Mouse (Mus musculus) intestine, embryonic 16.5 days (tissue): ENCODE results near the gene Zfp790. TPM values are rescaled to one million over a fixed set of nuclear protein-coding genes. Genes with fewer than 3 reads are reported as not detected.

Experiments
- ATAC-seq: fragments of 200-750 bp; cut with Nextera tagmentation; 2 replicates; pipeline ENCODE4 v1.8.0; 2017; ENCODE audit warnings: moderate TSS enrichment, moderate library complexity
- H3K27ac ChIP-seq: fragments of 300-500 bp; sonication (generic); 2 replicates; pipeline ENCODE4 v1.5.1; 2014; ENCODE audit warnings: mild to moderate bottlenecking, low read length
- H3K27me3 ChIP-seq: fragments of 300-500 bp; sonication (generic); replicated peaks from 2 replicates; pipeline ENCODE4 v1.6.1; 2014; ENCODE audit warnings: low read length, control low read depth, mixed read lengths; ENCODE audit not compliant: control insufficient read depth, insufficient read depth
- H3K36me3 ChIP-seq: fragments of 300-500 bp; sonication (generic); 2 replicates; pipeline ENCODE4 v1.6.1; 2014; ENCODE audit warnings: low read length, control low read depth; ENCODE audit not compliant: control insufficient read depth, insufficient read depth
- H3K4me1 ChIP-seq: fragments of 300-500 bp; sonication (generic); 2 replicates; pipeline ENCODE4 v1.6.1; 2014; ENCODE audit warnings: low read length, control low read depth, mixed read lengths; ENCODE audit not compliant: control insufficient read depth, insufficient read depth
- H3K4me2 ChIP-seq: fragments of 300-500 bp; sonication (generic); 2 replicates; pipeline ENCODE4 v1.6.1; 2014; ENCODE audit warnings: low read depth, low read length, control low read depth
- H3K4me3 ChIP-seq: fragments of 300-500 bp; sonication (generic); 2 replicates; pipeline ENCODE4 v1.5.1; 2014; ENCODE audit warnings: mild to moderate bottlenecking, low read length
- H3K9ac ChIP-seq: fragments of 300-500 bp; sonication (generic); 2 replicates; pipeline ENCODE4 v1.6.1; 2014; ENCODE audit warnings: low read depth, low read length
- H3K9me3 ChIP-seq: fragments of 300-500 bp; sonication (generic); 2 replicates; pipeline ENCODE4 v1.6.1; 2016; ENCODE audit warnings: low read length, control low read depth; ENCODE audit not compliant: control insufficient read depth
- WGBS: fragments of 180-500 bp; shearing (Covaris S2); extraction: QIAGEN DNeasy Blood & Tissue Kit; methylation state at CpG from one replicate; pipeline ENCODE4 v1.1.7; 2014; 5-methylcytosine and 5-hydroxymethylcytosine counted together
- polyA plus RNA-seq: library from polyadenylated mRNA; unstranded; fragments of >200 nt; fragmentation: Nextera tagmentation; extraction: Ambion mirVana; gene quantifications from 2 replicates; pipeline ENCODE4 v1.2.1, GENCODE M21; 2015

Gene Zfp790
- 10.0 and 11.1 TPM in 2 replicates for polyA plus RNA-seq

DNA sequence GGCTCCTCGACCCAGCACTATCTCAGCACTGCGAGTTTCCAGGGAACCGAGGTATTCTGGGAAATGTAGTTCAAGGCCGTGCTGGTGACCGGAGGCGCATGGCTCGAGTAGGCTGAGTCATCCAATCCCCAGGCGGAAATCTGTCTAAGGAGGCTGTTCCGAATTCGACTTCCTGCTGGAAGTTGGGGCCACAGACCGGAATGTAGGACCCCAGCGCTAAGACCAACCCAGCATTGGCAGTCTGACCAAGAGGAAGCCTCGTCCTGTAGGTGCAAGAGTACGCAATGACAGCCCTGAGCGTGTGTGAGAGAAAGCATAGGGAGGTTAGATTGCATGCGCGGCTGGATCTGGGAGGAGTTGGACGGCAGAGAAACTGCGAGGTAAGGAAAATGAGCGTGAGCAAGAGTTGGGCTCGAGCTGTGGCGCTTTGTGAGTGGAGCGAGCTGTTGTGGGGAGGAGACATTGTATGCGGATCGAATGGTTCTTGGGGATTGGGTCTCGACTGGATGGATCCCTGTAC, at the start of gene Zfp790:
Gene Zfp790 (plus strand): TSS at position 205 of the 520 bp plus-strand sequence.
- under 1% methylated on average over 26 of the region's 26 CpGs for WGBS
- Histone ChIP-seq H3K4me3 (peak within 1 kb of the TSS; percentile 61), H3K4me1 (peaks cover 15% of the 10 kb centered on the region), H3K9ac (peak within 1 kb of the TSS; percentile 68), H3K27ac (peak within 1 kb of the TSS; percentile 82), H3K27me3 (no peaks in the 10 kb centered on the region), H3K9me3 (no peaks in the 10 kb centered on the region), H3K4me2 (peak within 1 kb of the TSS; percentile 71), H3K36me3 (no peaks in the 10 kb centered on the region)
- ATAC-seq = peak; percentile 98

DNA sequence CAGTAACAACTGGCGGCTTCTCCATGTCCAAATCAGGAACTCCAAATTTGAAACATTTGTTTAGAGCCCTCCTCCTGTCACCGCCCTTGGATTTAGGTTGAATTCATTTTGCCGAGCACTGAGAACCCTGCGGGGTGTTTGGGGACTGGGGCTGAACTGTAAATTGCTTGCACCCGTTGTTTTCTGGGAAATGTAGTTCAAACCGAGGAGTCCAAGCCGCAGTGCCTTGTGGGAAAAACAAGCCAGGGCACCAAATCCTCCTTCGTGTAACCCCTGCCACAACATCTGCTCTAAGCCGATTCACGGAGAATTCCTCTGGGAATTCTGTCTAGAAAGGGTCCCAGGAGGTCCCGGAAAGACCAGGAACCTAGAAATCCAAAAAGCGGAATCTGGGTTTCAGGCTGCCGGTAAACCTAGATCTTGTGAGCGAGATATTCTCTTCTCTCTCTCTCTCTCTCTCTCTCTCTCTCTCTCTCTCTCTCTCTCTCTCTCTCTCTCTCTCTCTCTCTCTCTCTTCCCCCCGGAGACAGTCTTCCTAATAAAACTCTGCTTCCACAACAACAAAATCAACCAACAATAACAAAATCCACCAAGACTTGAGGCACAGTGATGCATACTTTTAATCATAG, 48.7 kb upstream of the Zfp790 start:
- peak overlapping the region; percentile 68 for H3K9ac ChIP-seq
- no peaks in the 10 kb centered on the region for H3K27me3 ChIP-seq
- under 1% methylated on average over 15 of the region's 15 CpGs for WGBS
- H3K9me3 ChIP-seq = no peaks in the 10 kb centered on the region
- peak overlapping the region; percentile 83 for H3K4me2 ChIP-seq
- peak; percentile 55 for ATAC-seq
- H3K27ac ChIP-seq = peak overlapping the region; percentile 69
- H3K4me3 ChIP-seq = peak overlapping the region; percentile 76
- no peaks in the 10 kb centered on the region for H3K4me1 ChIP-seq
- H3K36me3 ChIP-seq = peaks cover 2% of the 10 kb centered on the region

DNA sequence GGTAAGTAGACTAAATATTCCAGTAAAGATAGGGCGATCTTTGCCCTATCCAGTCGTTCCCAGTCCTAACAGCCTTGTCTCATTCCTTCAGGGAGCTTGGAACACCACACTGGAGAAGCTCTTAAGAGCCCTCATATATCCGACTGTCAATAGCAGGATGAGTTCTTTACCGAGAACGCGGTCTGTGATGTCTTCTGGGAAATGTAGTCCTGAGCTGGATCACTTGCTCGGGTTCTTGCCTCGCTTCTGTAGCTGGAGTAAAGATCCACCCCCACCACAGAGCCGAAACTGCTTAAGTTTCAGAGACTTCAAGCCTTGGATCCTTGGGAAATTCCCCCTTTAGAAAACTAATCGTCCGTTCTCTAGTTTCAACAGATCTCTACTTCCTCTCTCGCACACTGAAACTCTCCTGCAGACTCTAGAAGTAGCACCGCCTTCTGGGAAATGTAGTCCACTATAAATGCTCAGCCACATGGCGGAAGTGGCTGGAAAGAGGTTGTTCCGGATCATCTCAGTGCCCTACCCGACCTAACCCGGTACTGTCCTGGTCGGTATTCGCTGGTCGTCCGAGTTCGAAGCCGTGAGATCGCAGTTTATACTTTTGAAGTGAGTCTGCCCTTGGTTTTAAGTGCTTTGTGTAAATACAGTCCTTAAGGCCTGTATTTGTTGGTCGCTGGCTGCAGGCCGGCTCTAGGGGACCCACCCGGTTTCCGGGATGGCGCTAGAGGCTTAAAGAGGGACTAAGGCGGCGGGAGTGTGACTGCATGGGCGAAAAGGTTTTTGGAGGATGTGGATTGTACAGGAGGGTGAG, 47.6 kb upstream of the Zfp790 start, which contains the start of gene Zfp84:
Gene Zfp84 (plus strand): TSS at position 463 of the 811 bp plus-strand sequence.
- Histone ChIP-seq H3K9me3 (no peaks in the 10 kb centered on the region), H3K4me2 (peak within 1 kb of the TSS; percentile 83), H3K27ac (peak within 1 kb of the TSS; percentile 94), H3K36me3 (peaks cover 5% of the 10 kb centered on the region), H3K27me3 (no peaks in the 10 kb centered on the region), H3K4me3 (peak within 1 kb of the TSS; percentile 76), H3K9ac (peak within 1 kb of the TSS; percentile 80), H3K4me1 (no peaks in the 10 kb centered on the region)
- 0% methylated on average over 32 of the region's 32 CpGs for WGBS
- peak; percentile 98 for ATAC-seq

DNA sequence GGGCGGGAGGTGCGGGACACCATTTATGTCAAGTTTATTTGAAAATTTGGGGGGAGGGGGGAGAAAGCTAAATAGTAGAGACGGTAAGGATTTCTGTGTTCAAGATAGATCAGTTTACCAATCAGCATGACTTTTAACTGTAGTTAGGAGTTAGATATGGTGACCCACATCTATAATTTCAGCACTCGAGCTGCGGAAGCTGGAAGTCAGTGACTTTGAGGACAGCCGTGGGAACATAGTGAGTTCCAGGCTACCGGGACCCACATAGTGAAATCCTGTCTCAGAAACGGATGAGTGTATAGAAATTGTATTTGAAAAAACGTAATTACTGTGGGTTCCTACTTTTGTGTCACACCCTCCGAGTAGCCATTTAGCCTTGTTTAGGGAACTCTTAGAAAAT, 46.9 kb upstream of the Zfp790 start:
- Histone ChIP-seq H3K27ac (peak overlapping the region; percentile 94), H3K36me3 (peaks cover 6% of the 10 kb centered on the region), H3K27me3 (no peaks in the 10 kb centered on the region), H3K4me3 (peak overlapping the region; percentile 76), H3K9ac (peak overlapping the region; percentile 80), H3K9me3 (no peaks in the 10 kb centered on the region), H3K4me2 (peak overlapping the region; percentile 64), H3K4me1 (no peaks in the 10 kb centered on the region)
- 4% methylated on average over 10 of the region's 10 CpGs for WGBS
- no peak for ATAC-seq

DNA sequence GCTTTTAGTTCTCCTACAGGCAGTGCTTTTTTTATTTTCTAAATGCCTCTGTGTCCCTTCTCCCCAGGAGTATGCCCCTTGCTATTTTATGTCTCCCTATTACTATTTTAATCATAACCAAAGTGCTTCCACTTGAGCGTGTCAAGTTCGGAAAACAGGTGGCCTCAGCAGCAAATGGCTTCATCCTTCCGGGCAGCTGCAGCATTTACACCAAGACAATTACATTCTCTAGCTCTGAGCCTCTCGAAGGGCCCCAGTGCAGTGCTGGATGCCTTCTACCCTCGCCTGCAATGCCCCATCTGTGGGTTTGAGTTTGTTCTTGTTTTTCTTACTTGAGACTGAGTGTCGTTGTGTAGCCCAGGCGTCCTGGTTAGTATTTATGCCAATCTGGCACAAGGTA, 42.4 kb upstream of the Zfp790 start:
- no peaks in the 10 kb centered on the region for H3K9me3 ChIP-seq
- H3K4me1 ChIP-seq = no peaks in the 10 kb centered on the region
- no peak overlapping the region for H3K4me2 ChIP-seq
- no peak overlapping the region for H3K9ac ChIP-seq
- no peak for ATAC-seq
- 87% methylated on average over 7 of the region's 7 CpGs for WGBS
- H3K36me3 ChIP-seq = peaks cover 30% of the 10 kb centered on the region
- no peaks in the 10 kb centered on the region for H3K27me3 ChIP-seq
- no peak overlapping the region for H3K27ac ChIP-seq
- no peak overlapping the region for H3K4me3 ChIP-seq

DNA sequence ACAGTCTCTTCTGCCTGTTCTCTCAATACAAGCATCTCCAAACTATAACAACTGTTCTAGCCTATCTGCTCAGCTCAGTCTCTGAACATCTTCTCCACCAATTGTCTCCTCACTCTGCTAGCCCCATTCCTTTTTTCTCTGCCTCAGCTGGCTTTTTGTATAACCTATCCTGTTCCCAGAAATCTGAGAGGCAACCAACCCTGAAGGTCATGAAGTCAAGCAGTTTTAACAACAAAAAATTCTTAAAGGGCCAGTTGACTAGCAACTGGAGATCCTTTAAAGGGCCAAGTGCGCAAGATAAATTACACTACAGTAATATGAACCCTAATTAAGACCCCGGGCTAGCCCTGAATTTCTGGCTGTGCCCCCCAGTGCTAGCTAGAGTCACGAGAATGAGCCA, 41.5 kb upstream of the Zfp790 start:
- no peak for ATAC-seq
- H3K4me1 ChIP-seq = no peaks in the 10 kb centered on the region
- no peak overlapping the region for H3K9ac ChIP-seq
- H3K9me3 ChIP-seq = no peaks in the 10 kb centered on the region
- H3K36me3 ChIP-seq = peaks cover 35% of the 10 kb centered on the region
- no peak overlapping the region for H3K4me2 ChIP-seq
- no peaks in the 10 kb centered on the region for H3K27me3 ChIP-seq
- WGBS = 87% methylated on average over 3 of the region's 3 CpGs
- H3K4me3 ChIP-seq = no peak overlapping the region
- H3K27ac ChIP-seq = no peak overlapping the region

DNA sequence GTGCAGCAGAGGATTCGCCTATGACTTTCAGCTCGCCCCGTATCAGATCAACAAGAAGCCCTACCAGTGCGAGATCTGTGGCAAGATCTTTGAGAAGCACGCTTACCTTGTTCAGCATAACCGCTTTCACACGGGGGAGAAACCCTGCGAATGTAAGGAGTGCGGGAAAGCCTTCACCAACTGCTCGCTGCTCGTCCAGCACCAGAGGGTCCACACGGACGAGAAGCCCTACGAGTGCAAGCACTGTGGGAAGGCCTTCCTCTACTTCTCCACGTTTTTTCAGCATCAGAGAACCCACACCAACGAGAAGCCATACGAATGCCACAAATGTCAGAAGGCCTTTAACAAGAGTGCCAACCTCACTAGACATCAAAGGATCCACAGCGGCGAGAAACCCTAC, 39.3 kb upstream of the Zfp790 start:
- no peak overlapping the region for H3K27ac ChIP-seq
- no peaks in the 10 kb centered on the region for H3K9me3 ChIP-seq
- H3K4me3 ChIP-seq = no peak overlapping the region
- H3K36me3 ChIP-seq = peaks cover 32% of the 10 kb centered on the region
- H3K4me2 ChIP-seq = no peak overlapping the region
- H3K9ac ChIP-seq = no peak overlapping the region
- no peak for ATAC-seq
- 97% methylated on average over 19 of the region's 19 CpGs for WGBS
- no peaks in the 10 kb centered on the region for H3K4me1 ChIP-seq
- no peaks in the 10 kb centered on the region for H3K27me3 ChIP-seq

DNA sequence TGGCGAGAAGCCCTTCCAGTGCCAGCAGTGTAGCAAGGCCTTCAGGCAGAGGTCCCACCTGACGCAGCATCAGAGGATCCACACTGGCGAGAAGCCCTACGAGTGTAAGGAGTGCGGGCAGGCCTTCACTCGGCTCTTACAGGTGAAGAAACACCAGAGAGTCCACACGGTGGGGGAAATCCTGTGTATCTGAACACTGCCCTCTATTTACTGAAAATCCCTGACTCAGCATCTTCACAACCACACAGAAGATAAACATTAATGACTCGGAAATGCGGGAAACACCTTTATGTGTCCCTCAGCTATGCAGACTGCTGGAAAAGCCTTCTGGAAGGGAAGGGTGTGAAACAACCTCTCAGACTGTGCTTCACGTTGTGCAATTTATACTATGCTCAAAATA, 38.5 kb upstream of the Zfp790 start:
- H3K27ac ChIP-seq = no peak overlapping the region
- no peaks in the 10 kb centered on the region for H3K9me3 ChIP-seq
- 95% methylated on average over 10 of the region's 10 CpGs for WGBS
- H3K4me2 ChIP-seq = no peak overlapping the region
- H3K27me3 ChIP-seq = no peaks in the 10 kb centered on the region
- H3K4me1 ChIP-seq = no peaks in the 10 kb centered on the region
- H3K4me3 ChIP-seq = no peak overlapping the region
- peaks cover 32% of the 10 kb centered on the region for H3K36me3 ChIP-seq
- no peak overlapping the region for H3K9ac ChIP-seq
- no peak for ATAC-seq

DNA sequence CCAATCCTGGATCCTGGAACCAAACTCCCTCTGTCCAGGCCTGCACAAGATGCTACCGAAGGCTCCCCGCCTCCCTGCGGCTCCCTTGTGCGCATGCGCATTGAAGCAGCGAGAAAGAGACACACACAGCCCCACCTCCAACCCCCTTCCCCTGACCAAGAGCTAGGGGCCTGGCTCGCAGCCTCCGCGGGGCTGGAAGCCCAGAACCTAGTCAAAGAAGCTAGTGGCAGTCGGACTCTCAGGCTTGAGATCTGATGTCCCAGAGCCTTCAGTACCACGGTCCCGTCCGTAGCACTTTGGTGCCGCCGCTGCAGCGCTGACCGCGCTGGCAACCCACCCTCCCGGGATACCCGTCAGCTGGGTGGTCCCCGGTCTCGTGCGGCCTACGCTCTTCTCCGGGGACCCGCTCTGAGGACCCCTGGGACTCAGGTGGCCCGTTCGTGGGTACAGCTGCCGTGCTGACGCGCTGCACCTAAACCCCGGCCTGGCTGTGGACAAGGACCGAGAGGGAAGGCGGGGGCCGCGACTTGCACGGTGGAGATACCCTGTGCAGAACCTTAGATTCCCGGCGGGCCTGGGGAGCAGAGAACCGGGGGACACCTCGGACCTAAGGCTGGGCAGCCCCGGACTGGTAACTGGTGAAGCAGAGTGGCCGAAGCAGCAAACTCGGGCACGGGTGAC, 31.9 kb upstream of the Zfp790 start, which contains the start of gene Zfp30:
Gene Zfp30 (plus strand): TSS at position 128 of the 681 bp plus-strand sequence.
- Histone ChIP-seq H3K9ac (peak within 1 kb of the TSS; percentile 90), H3K27me3 (no peaks in the 10 kb centered on the region), H3K9me3 (no peaks in the 10 kb centered on the region), H3K4me1 (peaks cover 5% of the 10 kb centered on the region; the same call in 1 of the 2 replicates), H3K36me3 (peaks cover under 1% of the 10 kb centered on the region; the same call in 1 of the 2 replicates), H3K4me2 (peak within 1 kb of the TSS; percentile 83), H3K4me3 (peak within 1 kb of the TSS; percentile 95), H3K27ac (peak within 1 kb of the TSS; percentile 80)
- ATAC-seq = peak; percentile 98
- under 1% methylated on average over 45 of the region's 45 CpGs for WGBS
